Comparison of ENCODE assay signal across 8 mouse cellular contexts in genomic region chr17:34982328-34982727, GRCm38 (mm10). TPM values are rescaled to one million over a fixed set of nuclear protein-coding genes. Genes with fewer than 3 reads are reported as not detected.
A peak's percentile ranks its signal among the peaks of the same experiment; 100 is the strongest.
DNase-seq lines count a peak whose midpoint lies in the region; ATAC-seq and TF ChIP-seq lines count a peak whose summit lies in the region.

No protein-coding gene starts in this region.

- under 1% methylated on average over 15 of the region's 15 CpGs for WGBS in forebrain, embryonic 11.5 days
- under 1% methylated on average over 15 of the region's 15 CpGs for WGBS in liver, embryonic 13.5 days (ENCODE audit: insufficient replicate concordance)
- WGBS in stomach, embryonic 16.5 days = 1% methylated on average over 15 of the region's 15 CpGs

- no peak for DNase-seq in testis, postnatal 10 days (ENCODE audit: low spot score)
- no peak for DNase-seq in forebrain, embryonic 11.5 days (ENCODE audit: low spot score)
- DNase-seq in liver, embryonic 13.5 days = no peak
- no peak for DNase-seq in thymus, postnatal 4 days
- no peak for DNase-seq in gastrocnemius, postnatal 10 days
- no peak for DNase-seq in ovary, adult 18-20 months (ENCODE audit: low spot score)

- no peaks in the 10 kb centered on the region for H3K36me3 ChIP-seq in testis, adult 2 months (ENCODE audit: control insufficient read depth, insufficient read depth, low read length)
- H3K36me3 ChIP-seq in forebrain, embryonic 11.5 days (ENCODE audit: control insufficient read depth, insufficient read depth, low read length) = peaks cover 6% of the 10 kb centered on the region; the same call in 1 of the 2 replicates
- H3K36me3 ChIP-seq in liver, embryonic 13.5 days = peaks cover 29% of the 10 kb centered on the region
- H3K36me3 ChIP-seq in stomach, embryonic 16.5 days (ENCODE audit: control insufficient read depth, insufficient read depth, low read length) = peaks cover 7% of the 10 kb centered on the region; the same call in 1 of the 2 replicates

- H3K4me2 ChIP-seq in forebrain, embryonic 11.5 days (ENCODE audit: low read depth, low read length, severe bottlenecking) = peak overlapping the region; percentile 80
- H3K4me2 ChIP-seq in liver, embryonic 13.5 days = peak overlapping the region; percentile 78
- peak overlapping the region; percentile 93 for H3K4me2 ChIP-seq in stomach, embryonic 16.5 days (ENCODE audit: low read depth, low read length)

- no peak for TF ChIP-seq POLR2A in testis, adult 2 months (IDR thresholded peaks at IDR 0.05; ENCODE audit: control insufficient read depth, low read depth, low read length)

- no peak for TF ChIP-seq CTCF in testis, adult 2 months (IDR thresholded peaks at IDR 0.05; ENCODE audit: control insufficient read depth, insufficient read depth, insufficient replicate concordance, low read depth, low read length)

- no peaks in the 10 kb centered on the region for H3K27me3 ChIP-seq in testis, adult 2 months (ENCODE audit: control insufficient read depth, insufficient read depth, low read length)
- no peaks in the 10 kb centered on the region for H3K27me3 ChIP-seq in forebrain, embryonic 11.5 days (ENCODE audit: control insufficient read depth, insufficient read depth, low read length)
- no peaks in the 10 kb centered on the region for H3K27me3 ChIP-seq in liver, embryonic 13.5 days
- no peaks in the 10 kb centered on the region for H3K27me3 ChIP-seq in stomach, embryonic 16.5 days (ENCODE audit: control insufficient read depth, insufficient read depth, low read length)

- no peak for ATAC-seq in forebrain, embryonic 11.5 days (replicated peaks; ENCODE audit: low FRiP score)
- no peak; the same call in 1 of the 2 replicates for ATAC-seq in liver, embryonic 13.5 days (ENCODE audit: low read depth)
- ATAC-seq in stomach, embryonic 16.5 days (ENCODE audit: insufficient read depth, low FRiP score) = no peak

- H3K9me3 ChIP-seq in forebrain, embryonic 11.5 days (ENCODE audit: control insufficient read depth, low read length) = no peaks in the 10 kb centered on the region
- H3K9me3 ChIP-seq in liver, embryonic 13.5 days (replicated peaks) = no peaks in the 10 kb centered on the region
- H3K9me3 ChIP-seq in stomach, embryonic 16.5 days (replicated peaks; ENCODE audit: control insufficient read depth, low read length) = no peaks in the 10 kb centered on the region

- H3K27ac ChIP-seq in testis, adult 2 months (ENCODE audit: control insufficient read depth, insufficient read depth, low read depth, low read length) = peak overlapping the region; percentile 92
- peak overlapping the region; percentile 97 for H3K27ac ChIP-seq in forebrain, embryonic 11.5 days (ENCODE audit: low read depth, low read length)
- peak overlapping the region; percentile 94 for H3K27ac ChIP-seq in liver, embryonic 13.5 days
- H3K27ac ChIP-seq in stomach, embryonic 16.5 days (ENCODE audit: low read length) = peak overlapping the region; percentile 98

- peak overlapping the region; percentile 83 for H3K4me3 ChIP-seq in testis, adult 2 months (ENCODE audit: control insufficient read depth, low read depth, low read length)
- peak overlapping the region; percentile 93 for H3K4me3 ChIP-seq in forebrain, embryonic 11.5 days (ENCODE audit: low read depth, low read length)
- H3K4me3 ChIP-seq in liver, embryonic 13.5 days (replicated peaks) = peak overlapping the region; percentile 79
- H3K4me3 ChIP-seq in stomach, embryonic 16.5 days (replicated peaks; ENCODE audit: low read length) = peak overlapping the region; percentile 79

- peak overlapping the region; percentile 95 for H3K9ac ChIP-seq in forebrain, embryonic 11.5 days (ENCODE audit: low read length)
- H3K9ac ChIP-seq in liver, embryonic 13.5 days = peak overlapping the region; percentile 88
- H3K9ac ChIP-seq in stomach, embryonic 16.5 days (ENCODE audit: low read length) = peak overlapping the region; percentile 91

- peaks cover 12% of the 10 kb centered on the region for H3K4me1 ChIP-seq in testis, adult 2 months (ENCODE audit: control insufficient read depth, insufficient read depth, low read length)
- H3K4me1 ChIP-seq in forebrain, embryonic 11.5 days (replicated peaks; ENCODE audit: control insufficient read depth, insufficient read depth, low read length) = peaks cover 10% of the 10 kb centered on the region; the same call in 1 of the 2 replicates
- peaks cover 37% of the 10 kb centered on the region for H3K4me1 ChIP-seq in liver, embryonic 13.5 days (replicated peaks)
- H3K4me1 ChIP-seq in stomach, embryonic 16.5 days (ENCODE audit: control insufficient read depth, insufficient read depth, low read length) = peaks cover 9% of the 10 kb centered on the region

RNA-seq across cellular contexts. Expression of gene Lsm2, which starts 0.7 kb away (rescaled TPM):
- 480 and 579 TPM in 2 replicates for polyA plus RNA-seq in testis, adult 2 months (2012; rRNA removed)
- 288 and 292 TPM in 2 replicates for polyA plus RNA-seq in forebrain, embryonic 11.5 days (2014; fragmentation: Nextera tagmentation; extraction: Ambion mirVana)
- polyA plus RNA-seq in liver, embryonic 13.5 days (2015; fragmentation: Nextera tagmentation; extraction: Ambion mirVana) = 163 and 178 TPM in 2 replicates
- 145 and 146 TPM in 2 replicates for polyA plus RNA-seq in stomach, embryonic 16.5 days (2015; fragmentation: Nextera tagmentation; extraction: Ambion mirVana)
- total RNA-seq in gastrocnemius, postnatal 10 days (2021) = 10 to 100 TPM; 24.7 to 28.2 TPM

RNA-seq across cellular contexts. Expression of gene Hspa1l, which starts 9.8 kb away (rescaled TPM):
- polyA plus RNA-seq in testis, adult 2 months (2012; rRNA removed) = 718 and 731 TPM in 2 replicates
- polyA plus RNA-seq in forebrain, embryonic 11.5 days (2014; fragmentation: Nextera tagmentation; extraction: Ambion mirVana) = 1.7 and 1.8 TPM in 2 replicates
- 0.10 and 0.34 TPM in 2 replicates for polyA plus RNA-seq in liver, embryonic 13.5 days (2015; fragmentation: Nextera tagmentation; extraction: Ambion mirVana)
- polyA plus RNA-seq in stomach, embryonic 16.5 days (2015; fragmentation: Nextera tagmentation; extraction: Ambion mirVana) = 0.96 and 1.4 TPM in 2 replicates
- total RNA-seq in gastrocnemius, postnatal 10 days (2021) = 1 to 10 TPM; 6.2 to 9.9 TPM

RNA-seq across cellular contexts. Expression of gene Hspa1a, which starts 10.4 kb away (rescaled TPM):
- polyA plus RNA-seq in testis, adult 2 months (2012; rRNA removed) = 4.4 and 5.5 TPM in 2 replicates
- polyA plus RNA-seq in forebrain, embryonic 11.5 days (2014; fragmentation: Nextera tagmentation; extraction: Ambion mirVana) = 1.6 TPM in 2 replicates
- polyA plus RNA-seq in liver, embryonic 13.5 days (2015; fragmentation: Nextera tagmentation; extraction: Ambion mirVana) = 2.1 and 2.3 TPM in 2 replicates
- polyA plus RNA-seq in stomach, embryonic 16.5 days (2015; fragmentation: Nextera tagmentation; extraction: Ambion mirVana) = 13.7 and 16.3 TPM in 2 replicates
- 1 to 10 TPM; 3.8 to 6.4 TPM for total RNA-seq in gastrocnemius, postnatal 10 days (2021)

RNA-seq across cellular contexts. Expression of gene Gm20481, which starts 12.6 kb away (rescaled TPM):
- polyA plus RNA-seq in testis, adult 2 months (2012; rRNA removed) = not detected in 2 replicates
- not detected in 2 replicates for polyA plus RNA-seq in forebrain, embryonic 11.5 days (2014; fragmentation: Nextera tagmentation; extraction: Ambion mirVana)
- polyA plus RNA-seq in liver, embryonic 13.5 days (2015; fragmentation: Nextera tagmentation; extraction: Ambion mirVana) = not detected in 2 replicates
- 0.27 TPM in 1 of 2 replicates, not detected in the other for polyA plus RNA-seq in stomach, embryonic 16.5 days (2015; fragmentation: Nextera tagmentation; extraction: Ambion mirVana)
- not detected for total RNA-seq in gastrocnemius, postnatal 10 days (2021)

RNA-seq across cellular contexts. Expression of gene Vars, which starts 18.5 kb away (rescaled TPM):
- polyA plus RNA-seq in testis, adult 2 months (2012; rRNA removed) = 261 and 309 TPM in 2 replicates
- 169 and 174 TPM in 2 replicates for polyA plus RNA-seq in forebrain, embryonic 11.5 days (2014; fragmentation: Nextera tagmentation; extraction: Ambion mirVana)
- polyA plus RNA-seq in liver, embryonic 13.5 days (2015; fragmentation: Nextera tagmentation; extraction: Ambion mirVana) = 110 and 112 TPM in 2 replicates
- 81.1 and 82.1 TPM in 2 replicates for polyA plus RNA-seq in stomach, embryonic 16.5 days (2015; fragmentation: Nextera tagmentation; extraction: Ambion mirVana)
- 10 to 100 TPM; 31.4 to 40.7 TPM for total RNA-seq in gastrocnemius, postnatal 10 days (2021)

Comparison
In these comparisons a context has a peak if more than half of its experiments do, and no peak if none do; other contexts are left out.
1. RNA of gene Hspa1l, which starts 9.8 kb away (polyA plus RNA-seq): 718 to 731 TPM in testis, adult 2 months; 1.7 to 1.8 TPM in forebrain, embryonic 11.5 days, 0.96 to 1.4 TPM in stomach, embryonic 16.5 days and 0.10 to 0.34 TPM in liver, embryonic 13.5 days; every median in the first group is over 100 times any median in the second.
2. Peak in every context shown above with its lines, with median percentiles within 50 percentile points of each other: H3K27ac ChIP-seq, H3K4me3 ChIP-seq, H3K4me2 ChIP-seq and H3K9ac ChIP-seq.